Mouse (Mus musculus) adrenal gland, adult (tissue): ENCODE results near the gene Aipl1.
A peak's percentile ranks its signal among the peaks of the same experiment; 100 is the strongest.

Experiments used
- DNase-seq, 2 experiments: peaks; one replicate each; pipeline ENCODE4 v3.0.0; 2022 to 2023; ENCODE audit warnings: low spot score in 1 of 2; ENCODE audit not compliant: inconsistent age in 2 of 2

Aipl1 gene

GRCm38 (mm10) chr11:72037409-72037808, at the start of gene Aipl1:
TSS of gene Aipl1 (minus strand) at chr11:72037509.
- no peak for DNase-seq

DNA sequence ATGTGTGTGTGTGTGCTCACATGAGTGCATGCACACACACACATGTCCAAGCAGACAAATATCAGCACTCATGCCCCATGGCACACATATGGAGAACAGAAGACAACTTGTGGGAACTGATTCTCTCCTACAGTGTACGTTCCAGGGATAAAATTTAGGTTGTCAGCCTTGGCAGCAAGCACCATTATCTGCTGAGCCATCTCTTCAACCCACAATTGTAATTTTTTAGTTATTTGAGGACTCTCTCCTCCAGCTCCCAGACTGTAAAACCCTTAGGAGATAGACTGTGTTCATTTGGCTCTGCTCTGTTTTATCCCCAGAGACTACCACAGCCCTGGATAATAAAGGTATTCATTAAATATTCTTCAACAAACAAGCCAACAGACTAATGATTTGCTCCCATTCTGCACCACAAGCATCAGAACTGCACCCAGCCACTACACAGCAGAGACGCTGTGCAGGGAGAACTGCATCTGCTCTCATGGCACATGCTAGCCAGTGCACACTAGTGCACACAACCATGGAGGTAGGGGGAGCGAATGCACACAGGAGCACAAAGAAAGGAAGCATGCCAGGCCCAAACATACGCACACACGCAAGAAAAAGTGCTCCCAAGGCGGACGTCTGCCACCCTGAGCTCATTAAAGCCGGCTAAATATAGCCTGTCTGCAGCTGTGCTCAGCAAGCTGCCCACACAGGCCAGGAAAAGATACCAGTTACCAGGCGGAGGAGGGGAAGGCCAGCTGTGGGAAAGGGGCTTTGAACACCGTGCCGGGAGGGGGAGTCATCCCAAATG, 49.1 kb upstream of the Aipl1 start:
- no peak for DNase-seq

- no peak for DNase-seq
Observed at GRCm38 (mm10) chr11:72084337-72084736, 47.0 kb upstream of the Aipl1 start.

DNA sequence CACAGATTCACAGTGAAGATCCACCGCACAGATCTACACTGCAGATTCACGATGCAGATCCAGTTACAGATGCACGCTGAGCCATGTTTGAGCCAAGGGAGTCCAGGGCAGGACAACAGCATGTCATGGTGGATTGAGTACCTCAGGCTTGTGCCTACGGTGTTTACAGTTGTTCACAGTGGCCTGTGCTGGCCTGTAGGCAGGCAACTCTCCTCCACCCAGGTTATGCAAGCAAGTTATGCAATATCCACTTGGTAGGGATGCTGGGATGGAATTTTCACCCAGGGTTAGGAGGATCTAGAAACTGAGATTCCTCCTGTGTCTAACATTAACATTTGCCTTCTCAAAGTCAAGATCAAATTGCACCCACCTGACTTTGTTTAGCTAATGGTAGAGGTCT, 45.3 kb upstream of the Aipl1 start:
- DNase-seq, result no peak

- no peak for DNase-seq
Observed at GRCm38 (mm10) chr11:72080461-72080860, 43.2 kb upstream of the Aipl1 start.

- DNase-seq, result no peak
Observed at GRCm38 (mm10) chr11:72078647-72079046, 41.3 kb upstream of the Aipl1 start.

DNA sequence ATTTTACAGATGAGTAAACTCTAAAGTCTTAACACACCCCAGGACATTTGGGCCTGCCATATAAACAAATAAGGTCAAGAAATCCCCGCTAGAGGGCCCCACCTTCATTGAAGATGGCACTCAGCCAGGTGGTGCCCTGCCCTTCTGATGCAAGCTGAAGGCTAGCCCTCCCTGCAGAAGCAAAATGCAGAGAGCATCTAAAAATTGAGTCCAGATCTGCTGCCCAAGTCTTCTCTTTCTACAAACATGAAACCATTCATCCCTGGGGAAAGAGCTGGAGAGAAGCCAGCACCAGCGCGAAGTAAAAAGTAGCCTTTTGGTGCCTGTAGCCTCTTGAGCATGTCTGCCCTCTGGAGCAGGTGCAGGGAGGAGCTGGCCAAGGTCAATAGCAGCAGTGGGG, 40.7 kb upstream of the Aipl1 start:
- DNase-seq, result peak in 1 of 2 experiments; percentile 54

DNA sequence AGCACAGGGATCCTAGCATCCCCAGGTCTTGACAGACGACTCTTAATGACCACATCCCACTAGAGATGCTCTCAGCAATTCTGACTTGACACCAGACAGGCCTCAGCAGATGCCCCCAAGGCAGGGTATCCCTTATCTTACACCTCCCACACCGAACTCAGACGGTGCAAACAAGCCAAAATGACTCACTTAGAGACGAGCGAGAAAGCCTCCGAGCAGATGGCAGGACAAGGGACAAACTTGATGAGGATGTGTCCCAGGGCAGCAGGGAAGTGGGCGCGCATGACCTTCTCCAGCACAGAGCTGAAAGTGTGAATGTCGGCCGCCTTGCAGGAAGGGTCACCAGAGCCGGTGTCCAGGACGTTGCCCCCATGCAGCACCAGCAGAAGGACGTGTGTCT, 36.9 kb upstream of the Aipl1 start:
- no peak for DNase-seq

DNA sequence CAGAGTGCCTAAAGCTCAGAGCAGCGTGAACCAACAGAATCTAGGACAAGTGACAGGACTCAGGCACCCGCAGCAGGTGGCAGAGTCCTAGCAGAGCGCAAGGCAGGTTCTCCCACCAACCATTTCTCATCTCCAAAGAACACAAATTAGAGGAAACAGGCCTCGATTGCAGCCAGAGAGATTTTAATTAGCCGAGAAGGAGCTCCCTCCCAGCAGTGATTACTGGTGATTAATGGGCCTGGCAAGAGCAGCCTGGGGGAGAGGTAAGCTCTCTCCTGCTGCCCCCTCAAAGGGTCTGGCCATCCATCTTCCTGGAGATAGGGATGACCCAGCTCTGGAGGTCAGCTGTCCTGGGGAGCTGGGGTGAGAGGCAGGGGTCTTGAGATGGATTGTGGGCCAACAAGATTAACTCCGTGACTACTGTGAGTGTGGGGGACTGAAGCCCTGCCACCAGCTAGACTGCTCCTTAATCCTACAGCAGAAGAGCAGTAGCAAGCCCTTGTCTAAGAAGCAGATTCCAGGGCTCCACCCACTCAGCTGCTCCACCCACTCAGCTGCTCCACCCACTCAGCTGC, 35.1 kb upstream of the Aipl1 start:
- DNase-seq, result no peak

DNA sequence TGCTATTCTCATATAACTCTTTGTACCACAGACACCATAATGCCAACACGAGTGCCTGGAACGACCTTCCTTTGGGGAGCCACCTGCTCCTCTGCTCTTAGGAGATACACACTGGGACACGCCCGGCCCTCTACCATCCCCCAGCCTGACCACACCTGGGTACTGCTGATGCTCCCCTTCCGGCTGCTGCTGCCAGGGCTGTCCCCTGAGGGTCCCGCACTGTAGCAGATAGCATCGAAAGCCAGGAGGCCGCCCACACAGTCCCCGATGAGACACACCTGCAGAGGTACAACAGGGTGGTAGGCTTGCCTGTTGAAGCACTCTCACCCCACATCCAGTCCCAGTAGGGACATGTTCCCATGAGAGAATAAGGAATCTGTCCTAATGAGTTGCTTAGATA, 33.4 kb upstream of the Aipl1 start:
- DNase-seq, result no peak

GRCm38 (mm10) chr11:72068026-72068425, 30.7 kb upstream of the Aipl1 start:
- DNase-seq, result no peak

- DNase-seq, result no peak
Observed at GRCm38 (mm10) chr11:72067326-72067725, 30.0 kb upstream of the Aipl1 start.

GRCm38 (mm10) chr11:72066330-72066729, 29.0 kb upstream of the Aipl1 start:
- peak in 1 of 2 experiments; percentile 67 for DNase-seq

DNA sequence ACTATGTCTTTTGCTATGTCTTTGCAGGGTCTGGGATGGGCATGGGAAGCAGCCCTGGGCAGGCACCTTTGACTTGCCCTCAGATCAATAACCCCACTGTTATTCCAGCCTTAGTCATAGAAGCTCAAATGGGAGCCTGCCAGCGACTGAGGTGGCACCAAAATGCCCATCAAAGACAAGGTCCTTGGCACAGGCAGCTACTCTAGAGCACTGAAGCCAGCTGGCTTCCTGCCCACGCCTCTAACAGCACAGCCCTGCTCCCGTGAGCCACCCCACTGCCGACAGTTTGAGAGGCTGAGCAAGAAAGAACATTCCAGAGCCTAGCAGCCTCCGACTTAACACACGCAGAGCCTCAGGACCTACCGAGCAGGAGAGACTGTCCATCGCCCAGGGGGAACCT, 27.8 kb upstream of the Aipl1 start:
- peak; percentile 86 to 93 for DNase-seq

GRCm38 (mm10) chr11:72064414-72064813, 27.1 kb upstream of the Aipl1 start:
- DNase-seq, result no peak

- DNase-seq, result peak in 1 of 2 experiments; percentile 67
Observed at GRCm38 (mm10) chr11:72061093-72061620, 23.8 kb upstream of the Aipl1 start.

GRCm38 (mm10) chr11:72060416-72060815, 23.1 kb upstream of the Aipl1 start:
- no peak for DNase-seq

DNA sequence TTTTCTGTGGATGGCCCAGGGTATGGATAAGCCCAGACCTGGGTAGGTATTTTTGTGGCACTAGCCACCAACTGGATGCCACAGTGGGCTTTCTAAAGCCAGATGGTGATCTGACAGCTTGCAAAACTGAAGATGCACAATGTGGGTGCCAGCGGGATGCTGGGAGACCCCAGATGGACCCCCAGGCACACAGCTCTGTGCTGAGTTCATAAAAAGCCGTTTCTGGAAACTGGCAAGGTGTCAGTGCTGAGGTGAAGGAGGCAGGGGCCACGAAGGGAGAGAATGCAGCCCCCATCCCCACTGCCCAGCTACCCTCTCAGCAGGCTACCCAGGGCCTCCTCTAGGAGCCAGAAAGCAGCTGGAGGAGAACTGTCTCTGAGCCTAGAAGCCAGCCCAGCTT, 19.9 kb upstream of the Aipl1 start:
- no peak for DNase-seq

- no peak for DNase-seq
Observed at GRCm38 (mm10) chr11:72055176-72055575, 17.9 kb upstream of the Aipl1 start.

DNA sequence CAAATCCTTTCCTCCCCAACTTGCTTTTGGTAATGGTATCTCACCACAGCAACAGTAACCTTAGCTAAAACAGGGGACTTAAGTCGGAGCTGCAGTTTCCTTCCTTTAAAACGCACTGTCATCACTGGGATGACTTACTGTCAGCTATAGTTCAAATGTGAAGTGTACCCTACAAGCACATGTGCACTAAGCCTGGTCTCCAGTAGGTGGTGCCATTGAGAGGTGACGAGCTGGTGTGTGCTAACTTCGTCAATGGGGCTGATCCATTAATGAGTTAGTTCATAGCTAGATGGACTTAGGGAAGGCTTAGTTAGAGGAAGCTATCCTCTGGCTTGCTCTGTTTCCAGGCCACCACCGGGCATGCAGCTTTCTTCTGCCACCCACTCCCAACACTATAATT, 15.3 kb upstream of the Aipl1 start:
- DNase-seq, result peak; percentile 61 to 91

- DNase-seq, result no peak
Observed at GRCm38 (mm10) chr11:72052221-72052620, 14.9 kb upstream of the Aipl1 start.
